Mouse (Mus musculus) erythroblast, embryonic 14.5 days (primary cell): ENCODE measurements around the gene Eid3.

ENCODE experiments used
- GATA1 ChIP-seq: IDR thresholded peaks from 2 replicates; pipeline ENCODE4 v1.6.1; 2012; ENCODE audit warnings: low read length, inconsistent platforms, mixed read lengths
- TAL1 ChIP-seq: IDR thresholded peaks from 3 replicates; pipeline ENCODE4 v1.6.1; 2012; ENCODE audit warnings: low read length, inconsistent platforms, mixed read lengths

GRCm38 (mm10) chr10:82817936-82818335 is 48.5 kb upstream of the Eid3 start:
- TF ChIP-seq GATA1: no peak
- TF ChIP-seq TAL1: no peak
